Mouse (Mus musculus): ENCODE measurements around the gene Slc50a1.

The Slc50a1 gene

DNA sequence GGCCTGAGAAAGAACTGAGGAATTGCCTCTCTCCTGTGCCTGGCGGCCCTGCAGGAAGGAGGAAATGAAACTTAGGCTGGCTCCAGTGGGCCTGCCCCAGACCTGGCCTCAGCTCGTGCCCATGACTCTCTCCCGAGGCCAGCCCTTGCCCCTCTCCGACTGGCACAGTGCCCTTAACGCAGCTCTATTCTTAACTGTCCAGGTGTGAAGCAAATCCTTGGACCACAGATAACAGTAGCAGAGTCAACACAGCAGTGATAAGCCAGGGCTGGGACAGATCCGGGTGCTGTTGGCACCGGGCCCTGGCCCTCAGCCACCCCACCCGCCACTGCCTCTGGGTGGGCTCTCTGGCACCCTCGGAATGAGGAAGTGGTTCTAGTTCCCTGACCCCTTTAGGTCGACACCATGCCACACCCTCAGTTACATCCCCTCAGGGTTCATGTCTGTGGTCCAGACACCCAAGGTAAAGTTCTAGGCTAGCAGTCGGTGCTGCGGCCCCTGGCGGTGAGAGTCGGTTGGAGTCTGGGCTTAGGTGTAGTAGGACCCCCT lies 36.7 kb downstream of the Slc50a1 start:
- in situ Hi-C loops (cut with MseI, MboI): no loop called here

DNA sequence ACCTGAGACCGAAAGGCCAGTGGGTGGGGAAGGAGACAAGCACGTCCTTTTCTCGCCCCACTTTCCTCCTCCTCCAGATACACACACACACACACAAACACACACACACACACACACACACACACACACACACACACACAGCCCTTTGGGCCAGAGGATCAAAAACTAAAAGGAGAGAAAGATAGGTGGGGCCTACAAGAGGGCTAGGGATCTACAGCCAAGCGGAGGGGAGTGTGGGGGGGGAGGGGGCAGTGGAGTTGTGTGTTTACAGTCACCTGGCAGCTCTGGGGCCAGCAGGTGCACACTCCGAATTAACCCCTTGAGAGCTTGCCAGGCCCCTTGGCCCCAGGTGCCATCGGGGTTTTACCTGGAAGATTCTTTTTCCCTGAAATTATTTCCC lies 37.8 kb downstream of the Slc50a1 start:
- in situ Hi-C loops (cut with MseI, MboI): no loop called here

DNA sequence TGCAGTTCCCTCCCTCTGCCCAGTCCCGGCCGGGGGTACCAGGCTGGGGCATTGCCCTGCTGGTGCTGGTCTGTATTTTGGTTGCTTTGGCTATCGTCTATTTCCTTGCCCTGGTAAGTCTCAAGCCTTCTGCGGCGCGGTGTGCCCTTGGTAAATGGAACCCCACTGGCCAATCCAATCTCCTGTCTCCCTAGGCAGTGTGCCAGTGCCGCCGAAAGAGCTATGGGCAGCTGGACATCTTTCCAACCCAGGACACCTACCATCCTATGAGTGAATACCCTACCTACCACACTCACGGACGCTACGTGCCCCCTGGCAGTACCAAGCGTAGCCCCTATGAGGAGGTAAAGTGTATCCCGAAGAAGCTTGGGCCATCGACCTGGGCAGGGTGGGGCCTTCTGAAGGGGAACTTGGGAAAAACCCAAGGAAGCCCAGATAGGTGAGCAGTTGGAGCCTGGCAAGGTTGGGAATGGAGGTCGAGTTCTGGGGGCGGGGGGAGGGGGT lies 38.5 kb downstream of the Slc50a1 start:
- in situ Hi-C loops (cut with MseI, MboI): no loop called here

DNA sequence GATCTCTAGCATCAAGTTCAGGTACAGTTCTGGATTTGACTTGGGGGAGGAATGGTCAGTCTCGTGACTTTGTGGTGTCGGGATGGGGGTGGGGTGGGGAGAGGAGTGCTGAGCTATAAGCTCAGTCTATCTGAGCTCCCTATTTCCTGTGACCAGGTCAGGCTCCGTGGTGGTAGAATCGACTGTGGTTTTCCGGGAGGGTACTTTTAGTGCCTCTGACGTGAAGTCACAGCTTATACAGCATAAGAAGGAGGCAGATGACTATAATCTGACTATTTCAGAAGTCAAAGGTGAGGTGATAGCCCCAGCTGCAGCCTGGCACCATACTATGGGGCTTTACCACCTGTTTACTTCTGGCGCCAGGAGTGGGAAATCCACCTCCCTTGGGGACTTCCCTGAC lies 39.0 kb downstream of the Slc50a1 start:
- in situ Hi-C loops (cut with MseI, MboI): no loop called here

DNA sequence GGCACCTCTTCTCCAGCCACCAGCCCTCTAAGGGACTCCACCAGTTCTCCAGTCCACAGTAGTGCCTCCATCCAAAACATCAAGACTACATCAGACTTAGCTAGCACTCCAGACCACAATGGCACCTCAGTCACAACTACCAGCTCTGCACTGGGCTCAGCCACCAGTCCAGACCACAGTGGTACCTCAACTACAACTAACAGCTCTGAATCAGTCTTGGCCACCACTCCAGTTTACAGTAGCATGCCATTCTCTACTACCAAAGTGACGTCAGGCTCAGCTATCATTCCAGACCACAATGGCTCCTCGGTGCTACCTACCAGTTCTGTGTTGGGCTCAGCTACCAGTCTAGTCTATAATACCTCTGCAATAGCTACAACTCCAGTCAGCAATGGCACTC lies 39.8 kb downstream of the Slc50a1 start:
- in situ Hi-C loops (cut with MseI, MboI): no loop called here

DNA sequence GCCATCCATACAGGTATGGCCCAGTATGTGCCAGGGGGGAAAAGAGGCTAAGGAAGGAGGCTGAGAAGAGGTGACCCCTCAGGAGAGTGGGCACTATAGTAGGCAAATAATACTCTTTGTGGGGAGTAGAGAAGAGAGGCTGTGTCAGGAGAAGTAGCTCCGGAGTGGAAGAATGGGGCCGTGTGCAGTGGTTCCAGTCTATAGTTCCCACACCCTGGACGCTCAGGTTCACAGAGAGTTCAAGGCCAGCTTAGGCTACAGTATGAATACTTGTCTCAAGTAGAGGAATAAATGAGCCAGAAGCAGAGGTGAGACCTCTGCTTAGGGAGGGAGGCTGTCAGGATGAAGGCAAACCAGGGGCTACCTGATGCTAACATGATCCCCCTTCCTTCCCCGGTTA lies 41.1 kb downstream of the Slc50a1 start:
- in situ Hi-C loops (cut with MseI, MboI): no loop called here

DNA sequence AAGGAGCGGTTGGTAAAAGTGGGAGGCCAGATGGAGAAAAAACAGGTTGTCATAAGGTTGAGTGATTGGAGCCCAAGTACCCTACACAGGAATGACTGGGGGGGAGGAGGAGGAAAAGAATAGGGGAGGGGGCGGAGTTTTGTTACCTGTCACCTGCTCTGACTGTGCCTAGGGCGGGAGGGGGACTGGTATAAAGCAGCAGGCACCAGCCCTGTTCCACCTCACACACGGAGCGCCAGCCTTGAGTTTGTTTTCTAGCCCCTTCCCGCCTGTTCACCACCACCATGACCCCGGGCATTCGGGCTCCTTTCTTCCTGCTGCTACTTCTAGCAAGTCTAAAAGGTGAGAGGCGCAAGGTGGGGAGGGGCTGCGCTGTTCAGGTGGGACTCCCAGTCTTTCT lies 41.5 kb downstream of the Slc50a1 start, which contains the start of gene Muc1:
Gene Muc1, plus strand, starts transcription at position 222 of the 400 bp plus-strand sequence.
- in situ Hi-C loops (cut with MseI, MboI): no loop called here

DNA sequence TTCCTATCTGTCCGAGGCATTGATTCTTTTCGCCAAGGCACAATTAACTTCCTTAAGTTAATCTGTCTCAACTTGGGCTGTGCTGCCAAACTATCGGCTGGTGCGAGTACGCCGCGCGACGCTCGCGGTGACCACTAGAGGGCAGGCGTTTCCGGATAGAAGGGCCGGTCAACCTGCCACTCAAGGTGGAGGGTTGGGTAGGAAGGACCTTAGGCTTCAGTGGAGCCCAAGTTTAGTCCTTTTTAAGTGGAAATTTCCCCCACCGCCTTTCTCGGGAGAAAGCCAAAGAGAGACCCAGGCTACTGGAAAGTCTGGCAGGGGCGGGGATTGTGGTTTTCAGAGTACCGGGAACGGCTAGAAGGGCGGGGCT lies 42.2 kb downstream of the Slc50a1 start:
- in situ Hi-C loops (cut with MseI, MboI): no loop called here

DNA sequence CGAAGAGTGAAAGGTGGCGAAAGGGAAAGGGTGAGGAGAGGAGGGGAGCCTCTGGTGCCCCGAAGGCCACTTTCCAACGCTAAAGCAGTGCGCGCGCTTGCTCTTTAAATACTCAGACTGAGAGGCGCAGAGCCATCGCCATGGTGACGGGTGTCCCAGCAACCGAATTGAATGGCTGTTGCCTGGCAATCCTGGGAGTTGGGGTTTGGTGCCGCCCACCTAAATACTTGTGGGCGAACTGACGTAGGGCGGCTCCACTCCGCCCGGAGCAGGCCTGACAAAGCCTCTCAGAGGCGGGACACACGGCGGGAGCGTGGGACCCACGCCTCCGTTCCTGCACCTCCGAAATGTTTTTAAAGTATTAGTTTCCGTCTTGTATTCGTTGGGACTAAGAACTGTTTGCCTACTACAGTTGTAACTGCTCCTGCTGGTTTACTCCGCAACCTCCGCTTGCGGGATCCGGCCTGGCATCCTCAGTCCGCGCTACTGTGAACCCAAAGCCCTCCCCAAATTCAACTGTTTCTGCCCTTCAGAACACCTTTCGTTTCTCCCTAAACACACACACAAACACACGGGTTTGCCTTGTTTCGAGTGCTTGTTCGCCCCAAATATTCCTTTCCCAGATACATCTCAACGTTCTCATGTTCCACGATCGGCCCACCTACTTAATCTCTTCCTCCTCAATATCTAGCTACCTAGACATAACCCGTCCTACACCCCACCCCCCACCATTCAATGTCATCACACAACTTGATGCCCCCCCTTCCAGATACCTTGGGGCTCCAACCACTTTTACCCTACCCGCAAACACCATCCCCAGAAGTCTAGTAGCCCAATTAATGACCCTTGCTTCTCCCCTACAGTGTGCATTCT lies 42.8 kb downstream of the Slc50a1 start:
- in situ Hi-C loops (cut with MseI, MboI): no loop called here

DNA sequence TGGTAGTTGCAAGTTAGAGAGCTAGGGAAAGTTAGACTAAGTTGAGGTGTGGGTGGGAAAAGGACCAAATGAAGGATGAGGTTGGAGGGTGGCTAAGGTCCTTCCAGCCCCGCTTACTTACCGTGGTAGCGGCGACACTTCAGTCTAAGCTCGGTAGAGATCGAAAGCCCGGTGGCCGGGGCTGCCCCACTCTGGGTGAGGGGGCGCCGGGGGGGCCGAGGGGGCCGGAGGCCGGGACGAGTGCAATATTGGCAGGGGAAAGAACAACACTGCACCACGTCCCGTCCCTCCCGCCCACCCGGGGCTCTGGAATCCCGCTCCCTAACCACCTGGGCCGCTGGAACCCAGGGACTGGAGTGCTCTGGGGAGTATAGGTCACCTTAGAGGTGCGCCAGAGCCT lies 43.5 kb downstream of the Slc50a1 start, which contains the start of gene Mtx1:
Gene Mtx1, minus strand, starts transcription at position 189 of the 400 bp plus-strand sequence.
- in situ Hi-C loops (cut with MseI, MboI): no loop called here

DNA sequence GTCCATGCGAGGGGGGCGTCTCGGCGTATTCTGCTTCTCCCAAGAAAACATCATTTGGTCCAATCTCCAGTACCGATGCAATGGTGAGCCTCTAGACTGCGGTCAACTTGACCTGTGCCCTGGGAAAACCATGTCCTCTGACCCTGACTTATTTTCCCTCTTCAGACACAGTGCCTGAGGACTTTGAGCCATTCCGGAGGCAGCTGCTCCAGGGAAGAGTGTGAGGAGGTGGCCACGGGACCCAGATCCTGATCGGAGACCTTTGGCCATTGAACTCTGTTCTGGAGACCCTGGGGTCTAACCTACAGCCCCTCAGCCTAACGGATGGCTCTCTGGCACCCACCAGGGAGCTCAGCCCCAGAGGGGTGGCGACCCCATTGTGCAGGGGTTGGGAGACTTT lies 44.0 kb downstream of the Slc50a1 start:
- in situ Hi-C loops (cut with MseI, MboI): no loop called here

DNA sequence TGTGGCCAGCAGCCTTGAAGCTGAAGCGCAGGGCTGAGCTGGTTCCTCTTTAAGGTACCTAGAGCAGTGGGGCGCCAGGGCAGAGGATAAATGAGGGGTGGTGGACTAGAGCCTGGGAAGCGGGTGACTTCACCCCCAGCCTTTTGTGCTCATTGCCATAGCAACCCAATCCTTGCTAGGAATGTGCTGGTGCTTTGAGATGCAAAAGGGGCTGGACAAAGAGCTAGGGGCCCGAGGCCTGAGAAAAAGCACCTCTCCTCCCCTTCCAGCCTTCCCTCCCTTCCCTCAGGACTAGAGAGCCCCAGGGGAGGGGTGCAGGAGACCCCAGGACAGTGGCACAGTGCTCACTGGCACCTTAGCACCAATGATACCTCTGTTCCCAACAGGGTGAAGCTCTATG lies 44.5 kb downstream of the Slc50a1 start:
- in situ Hi-C loops (cut with MseI, MboI): no loop called here

DNA sequence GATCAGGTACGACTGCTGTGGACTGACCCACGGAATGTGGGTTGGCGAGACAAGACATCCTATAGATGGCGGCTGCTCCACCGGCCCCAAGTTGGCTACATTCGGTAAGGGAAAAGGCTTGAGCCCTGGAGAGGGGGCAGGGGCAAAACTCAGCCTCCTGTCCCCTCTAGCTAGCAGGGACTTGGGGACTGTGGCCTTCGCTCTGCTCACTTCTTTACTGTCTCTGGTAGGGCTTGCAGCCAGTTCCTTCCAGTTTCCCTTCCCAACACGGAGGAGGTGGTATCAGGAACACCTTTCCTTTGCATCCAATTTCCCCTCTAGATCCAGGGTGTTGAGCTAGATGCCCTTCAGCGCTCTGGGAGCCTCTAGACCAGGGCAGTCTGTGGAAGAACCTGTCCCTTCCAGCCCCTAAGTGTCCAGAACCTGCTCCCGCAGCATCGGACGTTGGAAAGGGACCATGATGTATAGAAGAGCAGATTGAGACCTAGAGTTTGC lies 45.0 kb downstream of the Slc50a1 start:
- in situ Hi-C loops (cut with MseI, MboI): no loop called here

DNA sequence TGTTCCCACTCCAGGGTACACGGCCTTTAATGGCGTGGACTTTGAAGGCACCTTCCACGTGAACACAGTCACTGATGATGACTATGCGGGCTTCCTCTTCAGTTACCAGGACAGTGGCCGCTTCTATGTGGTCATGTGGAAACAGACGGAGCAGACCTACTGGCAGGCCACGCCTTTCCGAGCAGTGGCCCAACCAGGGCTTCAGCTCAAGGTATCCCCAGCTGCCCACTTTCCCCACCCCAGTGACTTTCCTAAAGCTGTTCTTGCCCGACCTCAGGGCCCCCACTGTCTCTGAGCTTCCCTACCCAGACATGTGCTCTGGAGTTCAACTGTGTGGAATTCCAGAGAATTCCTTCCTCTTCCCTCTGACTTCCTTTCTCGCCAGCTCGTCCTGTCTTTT lies 45.6 kb downstream of the Slc50a1 start:
- in situ Hi-C loops (cut with MseI, MboI): no loop called here

DNA sequence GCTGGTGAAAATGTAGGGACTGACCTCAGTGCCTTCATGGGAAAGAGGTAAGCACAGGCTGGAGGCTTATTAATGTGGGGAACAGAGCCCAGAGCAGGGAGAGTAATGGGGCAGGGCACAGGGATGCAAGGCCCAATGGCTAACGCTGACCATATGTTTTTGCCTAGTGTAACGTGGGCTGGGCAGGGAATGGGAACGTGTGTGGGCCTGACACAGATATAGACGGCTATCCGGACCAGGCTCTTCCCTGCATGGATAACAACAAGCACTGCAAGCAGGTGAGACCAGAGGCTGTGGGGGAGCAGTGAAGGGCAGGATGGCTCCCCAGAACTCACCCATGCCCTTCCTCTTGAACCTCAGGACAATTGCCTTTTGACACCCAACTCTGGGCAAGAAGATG lies 49.2 kb downstream of the Slc50a1 start:
- in situ Hi-C loops (cut with MseI, MboI): no loop called here

DNA sequence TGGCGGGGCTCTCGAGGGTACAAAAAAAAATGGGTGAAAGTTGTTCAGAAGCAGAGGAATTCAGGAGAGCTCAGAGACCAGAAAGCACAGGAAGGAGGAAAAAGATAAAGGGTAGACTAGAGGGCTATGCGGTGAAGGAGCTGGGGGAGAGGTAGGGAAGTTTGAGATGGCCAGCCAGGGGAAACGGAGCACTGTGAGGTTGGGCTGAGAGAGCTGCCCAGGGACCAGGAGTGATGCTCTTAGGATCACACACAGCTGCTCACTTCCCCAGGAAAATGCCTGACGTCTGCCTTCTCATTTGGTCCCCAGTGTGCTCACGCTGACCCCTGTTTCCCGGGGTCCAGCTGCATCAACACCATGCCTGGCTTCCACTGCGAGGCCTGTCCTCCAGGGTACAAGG lies 50.8 kb downstream of the Slc50a1 start:
- in situ Hi-C loops (cut with MseI, MboI): no loop called here

DNA sequence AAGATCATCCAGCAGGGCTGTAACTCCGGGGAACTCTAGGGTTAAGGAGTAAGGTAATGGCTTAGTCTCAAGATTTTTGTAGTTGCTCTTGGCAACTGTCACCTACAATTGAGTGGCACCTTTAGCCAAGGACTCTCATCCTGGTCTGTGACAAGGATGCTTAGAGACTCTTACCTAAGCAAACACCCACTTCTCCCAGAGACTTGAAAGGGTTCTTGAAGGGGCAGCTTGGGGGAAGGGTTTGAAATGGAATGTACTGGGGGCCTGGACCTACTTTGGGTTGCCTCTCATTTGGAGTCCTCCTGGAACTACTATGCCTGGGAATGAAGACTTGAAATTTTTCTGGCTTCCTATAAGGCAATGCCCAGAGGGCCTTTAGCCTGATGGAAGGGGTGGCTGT lies 52.1 kb downstream of the Slc50a1 start:
- in situ Hi-C loops (cut with MseI, MboI): no loop called here

All from mouse trophoblast stem cell (cell line).